Mouse (Mus musculus) left cerebral cortex, postnatal 4 days (tissue): ENCODE results near the gene Fam160b1. TPM values are rescaled to one million over a fixed set of nuclear protein-coding genes. Genes with fewer than 3 reads are reported as not detected.

Source experiments
- DNase-seq: peaks from one replicate; pipeline ENCODE4 v3.0.0-alpha.2; 2022
- intact Hi-C: fragments of 180-260 bp; cut with DNase I; formaldehyde crosslinking; loops from one replicate; pipeline ENCODE4 v1.15.1; 2025
- total RNA-seq, 2 experiments: library from RNA; stranded (reverse); gene quantifications; 2 replicates each; pipeline ENCODE4 v1.2.3; 2021

Fam160b1 gene
- total RNA-seq, 2 experiments from 2014 or later = 27.9 to 30.4 TPM

- DNase-seq = peak; percentile 89
These were observed 51.1 kb downstream of the Fam160b1 start for GRCm38 (mm10) chr19:57411375-57412196.

GRCm38 (mm10) chr19:57413170-57413569 is 52.7 kb downstream of the Fam160b1 start:
- intact Hi-C loops = no loop called here
- DNase-seq = no peak

More at GRCm38 (mm10) chr19:57411375-57412196, 51.1 kb downstream of the Fam160b1 start:
- intact Hi-C loops = no loop called here

GRCm38 (mm10) chr19:57413918-57414317 is 53.4 kb downstream of the Fam160b1 start:
- no peak for DNase-seq
- intact Hi-C loops = no loop called here

- DNase-seq = no peak
These were observed 54.7 kb downstream of the Fam160b1 start for GRCm38 (mm10) chr19:57415031-57415807.

GRCm38 (mm10) chr19:57417800-57418580 is 57.5 kb downstream of the Fam160b1 start:
- no peak for DNase-seq
- intact Hi-C loops = no loop called here

More at GRCm38 (mm10) chr19:57415031-57415807, 54.7 kb downstream of the Fam160b1 start:
- intact Hi-C loops = no loop called here

- DNase-seq = no peak
- intact Hi-C loops = no loop called here
These were observed 62.9 kb downstream of the Fam160b1 start for GRCm38 (mm10) chr19:57423402-57423801.

GRCm38 (mm10) chr19:57425296-57425695 is 64.8 kb downstream of the Fam160b1 start:
- intact Hi-C loops = no loop called here
- DNase-seq = no peak

GRCm38 (mm10) chr19:57426841-57427240 is 66.4 kb downstream of the Fam160b1 start:
- intact Hi-C loops = no loop called here
- no peak for DNase-seq

GRCm38 (mm10) chr19:57427756-57428438 is 67.4 kb downstream of the Fam160b1 start:
- intact Hi-C loops = no loop called here
- no peak for DNase-seq

GRCm38 (mm10) chr19:57428641-57429040 is 68.2 kb downstream of the Fam160b1 start:
- DNase-seq = no peak
- intact Hi-C loops = no loop called here

GRCm38 (mm10) chr19:57429926-57430325 is 69.4 kb downstream of the Fam160b1 start:
- intact Hi-C loops = no loop called here

GRCm38 (mm10) chr19:57431476-57431875 is 71.0 kb downstream of the Fam160b1 start:
- intact Hi-C loops = no loop called here
- no peak for DNase-seq

More at GRCm38 (mm10) chr19:57429926-57430325, 69.4 kb downstream of the Fam160b1 start:
- no peak for DNase-seq

GRCm38 (mm10) chr19:57434024-57434423 is 73.5 kb downstream of the Fam160b1 start:
- no peak for DNase-seq
- intact Hi-C loops = no loop called here

- intact Hi-C loops = no loop called here
- DNase-seq = no peak
These were observed 76.1 kb downstream of the Fam160b1 start for GRCm38 (mm10) chr19:57436586-57437021.

- DNase-seq = no peak
- intact Hi-C loops = no loop called here
These were observed 76.6 kb downstream of the Fam160b1 start for GRCm38 (mm10) chr19:57437042-57437441.

Other genes with a start within 250 kb of the Fam160b1 start
- gene Ablim1, start 45.8 kb upstream of the Fam160b1 start, total RNA-seq = 100 to 1,000 TPM; 204 to 208 TPM
- gene Trub1, start 92.2 kb downstream of the Fam160b1 start, total RNA-seq = 10 to 100 TPM; 19.7 to 20.6 TPM